Comparison of ENCODE assay signal across 18 mouse cellular contexts in genomic region chr14:51892191-51892939, GRCm38 (mm10). TPM values are rescaled to one million over a fixed set of nuclear protein-coding genes. Genes with fewer than 3 reads are reported as not detected.
DNase-seq lines count a peak whose midpoint lies in the region; ATAC-seq lines count a peak whose summit lies in the region.
"Had no signal": no experiment of that assay in that cellular context is flagged by ENCODE, and none has a peak within 500 bp of the region (broad histone marks: within the 10 kb centered on the region; RNA-seq: fewer than 3 reads in every experiment).

Slc39a2 (plus strand) TSS chr14:51892889.

- no peak for ATAC-seq in liver, embryonic 13.5 days (ENCODE audit: low read depth)
- no peak for ATAC-seq in liver, embryonic 11.5 days (replicated peaks; ENCODE audit: low FRiP score)
- peak; percentile 75 for ATAC-seq in CD4-positive, CD25-positive, alpha-beta regulatory T cell, adult 4 months
- ATAC-seq in embryonic facial prominence, embryonic 15.5 days (ENCODE audit: insufficient number of reproducible peaks, low FRiP score, low TSS enrichment, low read depth): no peak
- no peak for ATAC-seq in cerebellum, adult (ENCODE audit: insufficient number of reproducible peaks, low FRiP score, low TSS enrichment)

- no peaks in the 10 kb centered on the region for H3K9me3 ChIP-seq in liver, embryonic 13.5 days (replicated peaks)
- no peaks in the 10 kb centered on the region for H3K9me3 ChIP-seq in liver, embryonic 11.5 days (ENCODE audit: control insufficient read depth, low read length)
- H3K9me3 ChIP-seq in embryonic facial prominence, embryonic 15.5 days (replicated peaks): no peaks in the 10 kb centered on the region
- H3K9me3 ChIP-seq: embryonic facial prominence, embryonic 12.5 days; hindbrain, embryonic 15.5 days; midbrain, embryonic 12.5 days; neural tube, embryonic 15.5 days had no signal

- H3K4me1 ChIP-seq in liver, embryonic 13.5 days (replicated peaks): peaks cover 29% of the 10 kb centered on the region
- peaks cover 10% of the 10 kb centered on the region for H3K4me1 ChIP-seq in liver, embryonic 11.5 days (replicated peaks; ENCODE audit: control insufficient read depth, insufficient read depth, low read length)
- H3K4me1 ChIP-seq in embryonic facial prominence, embryonic 15.5 days: no peaks in the 10 kb centered on the region
- H3K4me1 ChIP-seq: embryonic facial prominence, embryonic 12.5 days; hindbrain, embryonic 15.5 days; midbrain, embryonic 12.5 days; neural tube, embryonic 15.5 days had no signal

- H3K9ac ChIP-seq in liver, embryonic 13.5 days: peak within 1 kb of the TSS; percentile 10; the same call in 1 of the 2 replicates
- no peak within 1 kb of the TSS for H3K9ac ChIP-seq in liver, embryonic 11.5 days (ENCODE audit: low read depth, low read length)
- no peak within 1 kb of the TSS for H3K9ac ChIP-seq in embryonic facial prominence, embryonic 15.5 days
- H3K9ac ChIP-seq: embryonic facial prominence, embryonic 12.5 days; hindbrain, embryonic 15.5 days; liver, embryonic 14.5 days; midbrain, embryonic 12.5 days; neural tube, embryonic 15.5 days had no signal

- no peak within 1 kb of the TSS for H3K4me3 ChIP-seq in liver, embryonic 13.5 days (replicated peaks)
- no peak within 1 kb of the TSS for H3K4me3 ChIP-seq in liver, embryonic 11.5 days (ENCODE audit: low read depth, low read length)
- no peak within 1 kb of the TSS for H3K4me3 ChIP-seq in embryonic facial prominence, embryonic 15.5 days (replicated peaks)
- H3K4me3 ChIP-seq: embryonic facial prominence, embryonic 12.5 days; hindbrain, embryonic 15.5 days; midbrain, embryonic 12.5 days; neural tube, embryonic 15.5 days had no signal

- no peak for DNase-seq in liver, embryonic 13.5 days
- no peak for DNase-seq in liver, embryonic 11.5 days (ENCODE audit: low spot score)
- DNase-seq in ES-CJ7 (ENCODE audit: low read depth, low spot score): peak; percentile 48
- no peak for DNase-seq in testis, postnatal 14 days (ENCODE audit: low spot score)
- DNase-seq: adrenal gland, postnatal 36 days; gastrocnemius, postnatal 25 days; heart, postnatal 14 days; kidney, adult 11 months; left cerebral cortex, postnatal 4 days had no signal

- H3K36me3 ChIP-seq in liver, embryonic 13.5 days: peaks cover 42% of the 10 kb centered on the region
- peaks cover 21% of the 10 kb centered on the region for H3K36me3 ChIP-seq in liver, embryonic 11.5 days (ENCODE audit: control insufficient read depth, insufficient read depth, low read length)
- H3K36me3 ChIP-seq in embryonic facial prominence, embryonic 15.5 days: peaks cover 42% of the 10 kb centered on the region

- 85% methylated on average over 9 of the region's 9 CpGs for WGBS in liver, embryonic 13.5 days (ENCODE audit: insufficient replicate concordance)
- WGBS in liver, embryonic 11.5 days: 87% methylated on average over 8 of the region's 9 CpGs
- 95% methylated on average over 9 of the region's 9 CpGs for WGBS in embryonic facial prominence, embryonic 15.5 days

- no peaks in the 10 kb centered on the region for H3K27me3 ChIP-seq in liver, embryonic 13.5 days
- no peaks in the 10 kb centered on the region for H3K27me3 ChIP-seq in liver, embryonic 11.5 days (replicated peaks; ENCODE audit: control insufficient read depth, insufficient read depth, low read length)
- H3K27me3 ChIP-seq in embryonic facial prominence, embryonic 15.5 days: no peaks in the 10 kb centered on the region
- H3K27me3 ChIP-seq: embryonic facial prominence, embryonic 12.5 days; hindbrain, embryonic 15.5 days; midbrain, embryonic 12.5 days; neural tube, embryonic 15.5 days had no signal

- H3K27ac ChIP-seq in liver, embryonic 13.5 days: no peak within 1 kb of the TSS
- H3K27ac ChIP-seq in liver, embryonic 11.5 days (ENCODE audit: low read depth, low read length): no peak within 1 kb of the TSS
- H3K27ac ChIP-seq in embryonic facial prominence, embryonic 15.5 days (replicated peaks): 0 out of 2 replicates have a peak within 1 kb of the TSS, but pooled peaks have one; percentile 8
- H3K27ac ChIP-seq: embryonic facial prominence, embryonic 12.5 days; hindbrain, embryonic 15.5 days; kidney, postnatal 0 days; liver, embryonic 14.5 days; midbrain, embryonic 12.5 days; neural tube, embryonic 15.5 days had no signal

- 0 out of 2 replicates have a peak within 1 kb of the TSS, but pooled peaks have one; percentile 19 for H3K4me2 ChIP-seq in liver, embryonic 13.5 days
- no peak within 1 kb of the TSS for H3K4me2 ChIP-seq in liver, embryonic 11.5 days
- no peak within 1 kb of the TSS for H3K4me2 ChIP-seq in embryonic facial prominence, embryonic 15.5 days (replicated peaks)
- H3K4me2 ChIP-seq: embryonic facial prominence, embryonic 12.5 days; hindbrain, embryonic 15.5 days; midbrain, embryonic 12.5 days; neural tube, embryonic 15.5 days had no signal

RNA-seq across cellular contexts. Expression of gene Slc39a2, which starts in this region (rescaled TPM):
- polyA plus RNA-seq in liver, embryonic 13.5 days (2015; fragmentation: Nextera tagmentation; extraction: Ambion mirVana): 0.05 and 0.08 TPM in 2 replicates
- 0.07 and 0.14 TPM in 2 replicates for polyA plus RNA-seq in liver, embryonic 11.5 days (2014; fragmentation: Nextera tagmentation; extraction: Ambion mirVana)
- under 1 TPM; 0.39 to 0.71 TPM for polyA plus RNA-seq in CD4-positive, CD25-positive, alpha-beta regulatory T cell, adult 4 months (2017; shearing (Covaris generic))
- 5.5 and 8.1 TPM in 2 replicates for polyA plus RNA-seq in embryonic facial prominence, embryonic 15.5 days (2015; fragmentation: Nextera tagmentation; extraction: Ambion mirVana)

Comparison
In these comparisons a context has a peak if more than half of its experiments do, and no peak if none do; other contexts are left out.
1. Peak in ATAC-seq in CD4-positive, CD25-positive, alpha-beta regulatory T cell, adult 4 months; RNA of the gene not detected or under 1 TPM.